Mouse (Mus musculus) intestine, embryonic 16.5 days (tissue): ENCODE data around the gene Fat1. TPM values are rescaled to one million over a fixed set of nuclear protein-coding genes. Genes with fewer than 3 reads are reported as not detected.

Experiments
- polyA plus RNA-seq: library from polyadenylated mRNA; unstranded; fragments of >200 nt; fragmentation: Nextera tagmentation; extraction: Ambion mirVana; gene quantifications from 2 replicates; pipeline ENCODE4 v1.2.1, GENCODE M21; 2015

Gene Fat1
- polyA plus RNA-seq, 1 experiment from 2014 or later: 10.8 TPM

Other genes starting within 250 kb of the Fat1 start
- gene Mtnr1a, start 133.7 kb downstream of the Fat1 start, polyA plus RNA-seq: 0.49 and 0.50 TPM in 2 replicates